Mouse (Mus musculus): ENCODE data around the gene Anxa8. TPM values are rescaled to one million over a fixed set of nuclear protein-coding genes. Genes with fewer than 3 reads are reported as not detected.

Gene Anxa8
- 14.5 and 23.7 TPM in 2 replicates for polyA plus RNA-seq (2012; rRNA removed)
- 35.9 and 42.5 TPM in 2 replicates for polyA plus RNA-seq (2014; fragmentation: Nextera tagmentation; extraction: Ambion mirVana)

DNA sequence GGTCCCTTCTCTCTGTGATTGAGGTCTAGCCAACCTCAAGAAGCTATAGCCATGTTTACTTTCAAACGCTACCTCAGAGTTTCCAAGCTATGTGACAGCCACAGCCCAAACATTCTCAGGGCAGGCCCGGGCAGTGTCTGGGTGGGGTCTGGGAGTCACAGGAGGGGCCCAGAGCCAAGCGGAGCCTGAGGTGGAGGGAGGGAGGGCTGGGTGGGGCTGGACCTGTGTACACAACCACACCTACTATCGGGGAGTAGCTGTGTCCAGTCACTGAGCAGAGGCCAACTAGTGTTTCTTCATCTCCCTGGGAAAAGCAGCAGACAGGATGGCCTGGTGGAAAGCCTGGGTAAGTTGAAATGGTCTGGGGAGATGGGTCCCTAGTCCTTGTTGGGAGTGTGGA lies at the start of gene Anxa8:
Gene Anxa8, plus strand, starts transcription at position 251 of the 400 bp plus-strand sequence.
- Histone ChIP-seq H3K27me3 (ENCODE audit: control insufficient read depth, insufficient read depth, low read length) (no peaks in the 10 kb centered on the region), H3K27ac (replicated peaks; ENCODE audit: low read depth, low read length) (no peak within 1 kb of the TSS), H3K9ac (ENCODE audit: low read depth, low read length, severe bottlenecking) (peak within 1 kb of the TSS; percentile 16; the same call in 1 of the 2 replicates), H3K9me3 (ENCODE audit: control insufficient read depth, low read length) (no peaks in the 10 kb centered on the region), H3K36me3 (ENCODE audit: control insufficient read depth, insufficient read depth, low read length) (no peaks in the 10 kb centered on the region), H3K4me3 (replicated peaks; ENCODE audit: low read length) (no peak within 1 kb of the TSS), H3K4me2 (replicated peaks; ENCODE audit: low read depth, low read length, severe bottlenecking) (0 out of 2 replicates have a peak within 1 kb of the TSS, but pooled peaks have one; percentile 10), H3K4me1 (ENCODE audit: control insufficient read depth, insufficient read depth, low read length) (peaks cover 6% of the 10 kb centered on the region; the same call in 1 of the 2 replicates)
- 53% methylated on average over 4 of the region's 4 CpGs for WGBS
- ATAC-seq (ENCODE audit: low FRiP score, low read depth) (no peak), DNase-seq (ENCODE audit: low spot score) (no peak)
- no peak for TF ChIP-seq POLR2A (IDR thresholded peaks at IDR 0.05; ENCODE audit: borderline replicate concordance, extremely low read depth, insufficient read depth, insufficient read length)

DNA sequence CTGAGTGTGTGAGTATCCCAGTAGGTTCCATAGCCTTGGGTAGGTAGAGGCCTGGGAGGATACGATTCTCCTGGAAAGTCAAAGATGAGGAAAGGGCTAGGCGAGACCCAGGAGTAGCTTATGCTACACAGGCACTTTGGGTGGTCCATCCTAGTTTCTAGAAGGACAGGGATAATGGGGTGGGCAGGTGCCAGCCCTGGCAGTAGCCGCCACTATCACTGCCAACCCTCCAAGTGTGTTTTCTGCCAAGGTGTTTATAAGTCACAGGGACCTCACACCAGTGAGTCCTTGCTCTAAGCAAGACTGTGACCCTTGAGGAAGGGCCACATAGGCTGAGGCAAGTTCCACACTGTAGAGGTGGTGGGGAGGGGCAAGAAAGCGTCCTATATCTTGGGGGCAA lies 44.5 kb upstream of the Anxa8 start:
- Histone ChIP-seq H3K4me1 (ENCODE audit: control insufficient read depth, insufficient read depth, low read length) (no peaks in the 10 kb centered on the region), H3K4me3 (replicated peaks; ENCODE audit: low read length) (no peak overlapping the region), H3K9ac (ENCODE audit: low read depth, low read length, severe bottlenecking) (no peak overlapping the region), H3K27ac (replicated peaks; ENCODE audit: low read depth, low read length) (no peak overlapping the region), H3K4me2 (replicated peaks; ENCODE audit: low read depth, low read length, severe bottlenecking) (no peak overlapping the region), H3K9me3 (ENCODE audit: control insufficient read depth, low read length) (no peaks in the 10 kb centered on the region), H3K36me3 (ENCODE audit: control insufficient read depth, insufficient read depth, low read length) (no peaks in the 10 kb centered on the region), H3K27me3 (ENCODE audit: control insufficient read depth, insufficient read depth, low read length) (no peaks in the 10 kb centered on the region)
- no peak for TF ChIP-seq POLR2A (IDR thresholded peaks at IDR 0.05; ENCODE audit: borderline replicate concordance, extremely low read depth, insufficient read depth, insufficient read length)
- 86% methylated on average over 4 of the region's 4 CpGs for WGBS
- DNase-seq (ENCODE audit: low spot score) (no peak), ATAC-seq (ENCODE audit: low FRiP score, low read depth) (no peak)

DNA sequence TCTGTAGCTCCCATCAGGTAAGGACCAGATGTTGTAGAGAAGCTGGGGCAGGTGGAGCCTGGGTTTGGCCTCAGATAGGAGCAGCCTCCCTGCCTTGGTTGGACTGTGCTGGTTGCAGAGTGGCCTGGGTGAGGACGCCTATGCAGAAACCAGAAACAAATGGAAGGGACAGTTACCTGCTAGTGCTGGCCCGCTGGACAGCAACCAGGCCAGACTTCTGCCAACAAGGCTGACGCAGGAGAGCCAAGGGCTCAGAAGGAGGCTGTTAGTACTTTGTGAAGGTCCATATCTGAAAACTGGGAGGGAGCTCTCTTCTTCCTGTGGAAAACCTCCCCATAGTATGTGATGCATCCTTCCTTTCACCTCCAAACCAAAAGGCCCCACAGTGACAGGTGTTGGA lies 42.4 kb upstream of the Anxa8 start:
- Histone ChIP-seq H3K9ac (ENCODE audit: low read depth, low read length, severe bottlenecking) (no peak overlapping the region), H3K36me3 (ENCODE audit: control insufficient read depth, insufficient read depth, low read length) (no peaks in the 10 kb centered on the region), H3K27ac (replicated peaks; ENCODE audit: low read depth, low read length) (no peak overlapping the region), H3K4me3 (replicated peaks; ENCODE audit: low read length) (no peak overlapping the region), H3K27me3 (ENCODE audit: control insufficient read depth, insufficient read depth, low read length) (no peaks in the 10 kb centered on the region), H3K9me3 (ENCODE audit: control insufficient read depth, low read length) (no peaks in the 10 kb centered on the region), H3K4me2 (replicated peaks; ENCODE audit: low read depth, low read length, severe bottlenecking) (no peak overlapping the region), H3K4me1 (ENCODE audit: control insufficient read depth, insufficient read depth, low read length) (no peaks in the 10 kb centered on the region)
- DNase-seq (ENCODE audit: low spot score) (no peak), ATAC-seq (ENCODE audit: low FRiP score, low read depth) (no peak)
- WGBS, result 53% methylated on average over 3 of the region's 3 CpGs
- TF ChIP-seq POLR2A (IDR thresholded peaks at IDR 0.05; ENCODE audit: borderline replicate concordance, extremely low read depth, insufficient read depth, insufficient read length), result no peak

DNA sequence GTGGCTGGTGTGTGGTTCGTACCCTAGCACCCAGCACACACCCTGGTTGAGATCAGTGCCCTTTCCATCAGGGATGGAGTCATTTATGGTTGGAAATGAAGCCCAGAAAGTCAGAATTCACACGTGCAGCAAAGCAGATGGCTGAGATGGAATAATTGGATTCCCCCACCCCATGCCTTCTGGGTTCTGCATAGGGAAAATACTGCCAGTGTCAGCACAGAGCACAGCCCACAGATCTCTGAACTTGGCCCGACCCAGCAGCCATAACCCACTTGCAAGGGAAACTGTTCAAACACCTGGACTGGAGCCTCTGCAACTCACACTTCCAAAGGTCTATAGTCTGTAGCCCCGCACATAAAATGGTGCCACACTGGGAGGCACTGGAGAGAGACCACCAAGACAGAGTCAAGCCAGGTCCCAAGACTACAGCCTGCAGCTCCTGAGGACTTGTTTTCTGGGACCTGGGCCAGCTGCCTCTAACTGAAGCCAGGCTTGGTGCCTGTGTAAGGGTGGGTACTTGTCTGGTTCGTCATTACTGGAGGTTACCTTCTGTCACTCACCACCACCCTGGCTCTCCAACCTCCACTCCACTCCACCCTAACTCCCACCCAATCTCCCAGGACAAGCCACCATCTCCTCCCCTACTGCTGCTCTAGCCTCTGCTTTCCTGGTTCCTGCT lies 35.5 kb upstream of the Anxa8 start:
- ATAC-seq (ENCODE audit: low FRiP score, low read depth), result no peak
- H3K9me3 ChIP-seq (ENCODE audit: control insufficient read depth, low read length), result no peaks in the 10 kb centered on the region
- no peak overlapping the region for H3K9ac ChIP-seq (ENCODE audit: low read depth, low read length, severe bottlenecking)
- 39% methylated on average over 5 of the region's 5 CpGs for WGBS
- peak; percentile 3 for DNase-seq (ENCODE audit: low spot score)
- no peak for TF ChIP-seq POLR2A (IDR thresholded peaks at IDR 0.05; ENCODE audit: borderline replicate concordance, extremely low read depth, insufficient read depth, insufficient read length)
- H3K27me3 ChIP-seq (ENCODE audit: control insufficient read depth, insufficient read depth, low read length), result no peaks in the 10 kb centered on the region
- no peak overlapping the region for H3K4me3 ChIP-seq (replicated peaks; ENCODE audit: low read length)
- H3K27ac ChIP-seq (replicated peaks; ENCODE audit: low read depth, low read length), result no peak overlapping the region
- no peaks in the 10 kb centered on the region for H3K4me1 ChIP-seq (ENCODE audit: control insufficient read depth, insufficient read depth, low read length)
- no peak overlapping the region for H3K4me2 ChIP-seq (replicated peaks; ENCODE audit: low read depth, low read length, severe bottlenecking)
- no peaks in the 10 kb centered on the region for H3K36me3 ChIP-seq (ENCODE audit: control insufficient read depth, insufficient read depth, low read length)

DNA sequence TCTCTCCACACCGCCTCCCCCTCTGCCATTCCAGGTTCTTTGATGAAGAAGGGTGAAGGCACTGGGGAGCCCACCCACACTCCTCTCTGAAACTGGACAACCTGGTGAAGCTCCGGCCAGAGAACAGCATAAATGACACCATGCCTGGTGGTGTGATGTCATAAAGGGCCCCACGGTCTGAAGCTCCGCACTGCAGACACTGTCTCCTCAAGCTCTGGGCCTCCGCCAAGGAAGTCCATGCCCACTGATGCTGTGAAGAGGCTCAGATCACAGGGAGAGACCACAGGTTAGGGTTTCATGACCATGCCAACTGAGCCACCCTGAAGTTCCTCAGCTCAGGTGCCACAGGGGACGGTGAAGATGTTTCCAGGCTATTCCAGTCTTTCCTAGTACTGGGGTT lies 33.3 kb upstream of the Anxa8 start, which contains the start of gene Antxrl:
Gene Antxrl, plus strand, starts transcription at position 192 of the 400 bp plus-strand sequence.
- Histone ChIP-seq H3K9me3 (ENCODE audit: control insufficient read depth, low read length) (no peaks in the 10 kb centered on the region), H3K36me3 (ENCODE audit: control insufficient read depth, insufficient read depth, low read length) (no peaks in the 10 kb centered on the region), H3K27ac (replicated peaks; ENCODE audit: low read depth, low read length) (no peak within 1 kb of the TSS), H3K4me3 (replicated peaks; ENCODE audit: low read length) (no peak within 1 kb of the TSS), H3K4me2 (replicated peaks; ENCODE audit: low read depth, low read length, severe bottlenecking) (no peak within 1 kb of the TSS), H3K27me3 (ENCODE audit: control insufficient read depth, insufficient read depth, low read length) (no peaks in the 10 kb centered on the region), H3K9ac (ENCODE audit: low read depth, low read length, severe bottlenecking) (no peak within 1 kb of the TSS), H3K4me1 (ENCODE audit: control insufficient read depth, insufficient read depth, low read length) (no peaks in the 10 kb centered on the region)
- DNase-seq (ENCODE audit: low spot score), result no peak
- no peak for ATAC-seq (ENCODE audit: low FRiP score, low read depth)
- WGBS, result 83% methylated on average over 6 of the region's 6 CpGs
- TF ChIP-seq POLR2A (IDR thresholded peaks at IDR 0.05; ENCODE audit: borderline replicate concordance, extremely low read depth, insufficient read depth, insufficient read length), result no peak

Data from limb, embryonic 14.5 days (tissue).